Mouse (Mus musculus): ENCODE measurements at regions not wholly inside any gene's neighbourhood (a gene's known extent, or its start where the extent isn't known, plus 50 kb on each side); places are given as distances from the start of the nearest gene placed in this dataset.

DNA sequence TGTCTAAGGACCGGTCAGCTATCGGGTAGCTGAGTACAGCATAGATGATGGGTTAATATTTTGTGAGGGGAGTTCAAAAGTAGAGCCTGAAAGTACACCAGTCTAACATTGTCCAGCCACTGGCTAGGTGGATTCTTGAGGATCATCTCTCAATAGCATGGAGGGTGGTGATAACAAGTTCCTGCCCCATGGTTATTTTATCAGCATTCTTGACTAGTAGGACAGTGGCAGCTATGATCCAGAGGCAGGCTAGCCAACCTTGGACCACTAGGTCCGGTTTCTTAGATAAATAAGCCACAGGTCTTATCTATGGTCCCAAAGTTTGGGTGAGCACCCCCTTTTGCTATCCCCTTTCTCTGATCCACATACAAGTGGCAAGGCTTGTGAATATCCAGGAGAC is 62.0 kb upstream of the Wdr75 start:
- no peak for DNase-seq (ENCODE audit: low read depth, low spot score)

DNA sequence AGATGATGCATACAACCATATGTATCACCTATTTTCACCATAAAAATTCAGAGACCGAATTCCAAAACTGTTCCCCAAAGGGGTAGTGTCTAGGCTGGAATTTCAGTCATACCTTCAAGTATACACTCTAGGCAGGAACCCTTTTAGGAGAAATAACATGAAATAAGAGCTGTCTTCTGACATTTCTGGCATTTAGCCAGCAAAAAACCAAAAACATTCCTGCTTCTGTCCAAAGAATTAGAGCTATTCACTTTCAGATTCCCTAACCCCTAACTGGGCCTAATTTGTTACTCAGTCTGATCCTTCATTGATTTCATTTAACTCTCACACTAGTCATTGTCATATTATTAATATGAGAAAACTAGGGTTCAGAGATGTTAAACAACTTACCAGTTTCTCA is 49.8 kb upstream of the Wdr75 start:
- DNase-seq (ENCODE audit: low read depth, low spot score): no peak
